Mouse (Mus musculus): Measurements from ENCODE around the gene She.
A peak's percentile ranks its signal among the peaks of the same experiment; 100 is the strongest.
"Not testable (repeated sequence)": the region's sequence is repeated elsewhere in the genome, so short reads cannot be mapped to it uniquely, and the experiment has no call there.

She gene

DNA sequence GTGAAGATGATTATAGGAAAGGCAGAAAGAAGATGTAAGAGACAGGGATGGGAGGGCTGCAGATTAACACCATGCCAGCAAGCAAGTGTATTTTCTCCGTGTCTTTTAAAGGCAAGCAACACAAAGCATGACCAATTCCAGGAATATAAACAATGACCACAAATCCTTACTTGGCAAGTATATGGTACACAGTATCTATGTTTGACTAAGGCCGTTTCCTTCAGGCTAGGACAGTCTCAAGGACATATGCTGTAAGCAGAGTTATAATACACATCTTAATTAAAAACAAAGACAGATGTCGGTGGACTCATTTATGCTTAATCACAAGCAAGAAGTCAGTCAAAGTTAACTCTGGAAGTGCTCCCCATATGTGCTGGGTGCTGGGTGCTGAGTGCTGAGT lies 12.6 kb upstream of the She start:
- no peak for DNase-seq

DNA sequence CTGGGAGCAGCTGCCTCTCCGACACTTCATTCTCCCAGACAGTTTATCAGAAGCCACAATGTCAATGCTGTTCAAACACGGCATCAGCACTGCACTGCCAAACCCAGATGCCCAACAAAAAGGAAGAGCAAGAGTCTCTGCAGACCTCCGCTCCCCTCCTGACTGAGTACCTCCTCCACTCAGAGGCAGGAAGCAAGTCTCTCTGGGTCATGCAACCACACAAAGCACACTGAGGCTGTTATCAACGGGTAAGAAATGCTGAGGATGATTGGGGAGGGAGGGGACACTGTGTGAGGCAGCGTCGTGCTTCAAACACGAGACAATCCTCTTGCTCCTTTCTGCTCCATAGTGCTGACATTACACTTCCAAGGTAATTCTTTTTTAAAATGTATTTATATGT lies 11.3 kb upstream of the She start:
- DNase-seq = no peak

DNA sequence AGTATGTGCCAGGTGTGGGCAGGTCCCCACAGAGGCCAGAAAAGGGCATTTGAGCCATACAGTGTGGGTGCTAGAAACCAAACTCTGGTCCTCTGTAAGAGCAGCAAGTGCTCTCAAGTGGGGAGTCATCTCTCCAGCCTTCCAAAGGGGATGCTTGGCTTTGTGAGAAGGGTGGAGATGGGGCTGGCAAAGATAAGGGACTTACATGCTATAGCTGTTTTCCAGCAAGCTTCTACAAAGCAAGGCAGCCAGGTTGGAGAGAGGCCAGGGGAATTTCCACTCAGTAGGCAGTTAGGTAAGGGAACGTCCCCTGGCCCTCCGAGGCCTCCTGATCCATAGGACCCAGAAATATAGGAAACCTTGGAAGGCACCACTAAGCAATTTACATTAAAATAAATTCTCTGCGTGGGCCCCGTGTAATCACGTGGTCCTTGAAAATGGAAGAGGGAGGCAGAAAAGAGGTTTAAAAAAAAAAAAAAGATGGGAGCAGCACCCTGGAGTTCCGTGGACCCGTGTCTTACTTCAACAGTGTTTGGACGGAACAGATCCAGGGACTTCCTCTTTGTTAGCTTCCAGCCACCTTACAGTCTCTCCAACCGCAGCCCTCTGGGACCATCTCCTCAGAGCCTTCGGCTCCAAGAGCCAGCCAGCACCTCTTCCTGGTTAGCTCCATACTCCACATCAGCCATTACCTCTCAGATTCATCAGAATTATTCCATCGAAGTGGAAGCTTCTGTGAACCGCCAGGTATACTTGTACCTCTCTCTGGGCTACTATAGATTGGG lies 10.7 kb upstream of the She start:
- no peak for DNase-seq

DNA sequence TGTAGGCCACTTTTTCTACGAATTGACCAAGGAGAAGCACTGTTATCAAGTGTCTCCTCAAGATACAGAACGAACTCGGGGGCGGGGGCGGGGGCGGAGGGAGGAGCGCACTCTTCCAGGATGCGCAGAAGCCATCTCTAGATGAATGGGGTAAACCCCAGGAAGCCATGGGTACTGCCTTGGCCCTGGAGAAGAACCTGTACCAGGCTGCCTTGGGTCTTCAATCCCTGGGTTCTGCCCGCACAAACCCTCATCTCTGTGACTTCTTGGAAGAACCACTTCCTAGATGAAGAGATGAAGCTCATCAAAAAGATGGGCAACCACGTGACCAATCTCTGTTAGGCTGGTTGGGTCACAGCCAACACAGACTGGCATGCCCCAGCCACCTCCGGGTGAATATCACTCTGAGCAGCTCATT lies 10.1 kb upstream of the She start:
- DNase-seq = no peak

DNA sequence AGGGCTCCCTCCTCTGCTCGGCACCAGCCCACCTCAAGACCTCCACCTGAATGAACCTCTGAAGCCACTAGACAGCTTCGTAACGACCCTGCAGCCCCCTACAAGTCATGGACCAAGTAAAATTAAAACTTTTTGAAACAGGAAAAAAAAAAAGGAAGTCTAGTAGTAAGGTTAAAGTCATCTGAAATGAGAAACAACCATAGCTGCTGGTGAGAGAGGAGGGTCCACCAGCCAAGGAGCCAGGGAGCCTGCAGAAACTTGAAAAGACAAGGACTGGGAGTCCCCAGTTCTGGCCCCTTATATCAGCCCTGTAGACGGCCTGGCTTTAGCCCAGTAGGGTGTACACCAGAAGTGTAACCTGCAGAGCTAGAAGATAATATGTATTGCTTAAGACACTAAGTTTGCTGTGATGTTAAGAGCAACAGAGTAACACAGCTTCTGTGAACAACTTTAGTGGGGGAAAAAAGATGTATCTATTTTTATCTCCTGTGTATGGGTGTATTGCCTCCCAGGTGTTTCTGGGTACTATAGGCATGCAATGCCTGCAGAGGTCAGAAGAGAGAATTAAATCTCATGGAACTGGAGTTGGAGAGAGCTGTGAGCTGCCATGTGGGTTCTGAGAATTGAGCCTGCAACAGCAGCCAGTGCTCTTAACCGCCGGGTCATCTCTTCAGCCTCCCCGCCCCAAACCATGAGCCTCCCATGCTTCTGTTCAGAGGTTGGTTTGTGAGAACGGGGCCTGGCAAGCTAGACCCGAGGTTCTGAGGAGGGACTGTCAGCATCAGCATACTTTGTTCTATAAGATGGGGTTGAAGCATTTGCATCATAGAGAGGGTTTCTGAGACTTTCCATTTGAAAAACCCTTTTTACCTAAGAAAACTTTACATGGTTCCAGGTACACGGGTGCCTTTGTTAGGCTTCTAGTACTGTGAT lies 9.4 kb upstream of the She start:
- DNase-seq = no peak

DNA sequence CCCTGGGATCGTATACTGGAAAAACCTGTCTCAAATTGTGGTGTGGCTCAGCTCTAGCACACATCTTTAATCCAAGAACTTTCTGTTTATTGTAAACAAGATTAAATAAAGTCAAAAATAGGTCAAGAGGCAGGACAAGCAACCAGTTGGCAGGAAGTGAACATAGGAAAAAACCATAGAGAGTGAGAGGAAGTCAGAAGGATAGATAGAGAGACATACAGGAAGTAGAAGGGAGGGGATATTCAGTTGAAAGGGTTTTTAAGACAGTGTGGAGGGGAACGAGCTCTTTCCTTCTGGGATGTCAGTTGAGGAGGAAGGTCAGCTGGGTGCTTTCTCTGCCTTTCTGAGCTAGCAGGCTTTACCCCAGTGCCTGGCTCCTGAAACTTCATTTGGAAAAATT lies 7.6 kb upstream of the She start:
- DNase-seq = no peak

DNA sequence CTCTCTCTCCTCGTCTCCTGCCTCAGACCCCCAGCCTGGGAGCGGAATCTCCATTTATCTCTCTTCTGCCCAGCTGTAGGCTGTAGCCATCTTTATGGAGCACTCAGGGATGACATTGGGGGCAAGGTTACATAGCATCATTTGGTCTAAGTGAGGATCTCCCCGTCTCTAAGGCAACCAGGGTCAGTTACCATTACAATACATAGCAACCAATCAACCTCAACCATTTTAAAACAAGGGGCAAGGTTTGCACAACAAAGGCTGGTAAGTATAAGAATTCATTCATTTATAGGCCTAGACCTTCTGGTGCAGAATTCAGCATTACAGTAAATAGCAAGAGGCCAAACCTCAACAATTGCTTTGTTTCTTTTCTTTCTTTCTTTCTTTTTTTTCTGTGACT lies 4.9 kb upstream of the She start:
- DNase-seq = no peak

DNA sequence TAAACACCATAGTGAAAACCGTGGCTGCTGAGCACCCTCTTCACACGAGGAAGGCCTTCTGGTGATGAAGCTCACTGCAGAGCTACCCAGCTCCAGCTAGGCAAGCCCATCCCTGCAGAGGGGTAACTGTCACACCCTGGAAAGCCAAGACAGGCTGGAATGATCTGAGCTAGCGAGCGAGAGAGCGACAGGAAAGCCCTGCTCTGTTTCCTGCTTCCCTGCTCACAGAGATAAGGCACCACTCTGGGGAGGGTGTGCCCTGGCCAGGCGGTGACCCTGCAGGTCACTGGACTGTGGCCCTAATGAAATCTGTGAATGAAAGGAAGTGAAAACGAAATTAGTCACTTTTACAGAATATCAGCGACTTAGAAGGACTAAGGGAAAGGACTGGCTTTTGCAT lies 4.2 kb downstream of the She start:
- no peak for DNase-seq

DNA sequence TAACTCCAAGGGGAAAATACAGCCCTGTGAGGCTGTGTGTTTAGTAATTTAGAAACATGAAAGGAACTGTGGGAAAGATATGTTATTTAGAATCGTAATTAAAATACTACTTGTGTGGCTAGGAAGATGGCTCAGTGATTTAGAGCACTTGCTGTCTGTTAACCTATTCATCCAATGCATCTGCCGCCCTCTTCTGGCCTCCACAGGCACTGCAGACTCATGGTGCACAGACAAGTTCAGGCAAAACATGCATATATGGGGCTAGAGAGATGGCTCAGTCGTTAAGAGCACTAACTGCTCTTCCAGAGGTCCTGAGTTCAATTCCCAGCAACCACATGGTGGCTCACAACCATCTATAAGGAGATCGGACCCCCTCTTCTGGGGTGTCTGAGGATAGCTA lies 11.1 kb downstream of the She start:
- DNase-seq = no peak

DNA sequence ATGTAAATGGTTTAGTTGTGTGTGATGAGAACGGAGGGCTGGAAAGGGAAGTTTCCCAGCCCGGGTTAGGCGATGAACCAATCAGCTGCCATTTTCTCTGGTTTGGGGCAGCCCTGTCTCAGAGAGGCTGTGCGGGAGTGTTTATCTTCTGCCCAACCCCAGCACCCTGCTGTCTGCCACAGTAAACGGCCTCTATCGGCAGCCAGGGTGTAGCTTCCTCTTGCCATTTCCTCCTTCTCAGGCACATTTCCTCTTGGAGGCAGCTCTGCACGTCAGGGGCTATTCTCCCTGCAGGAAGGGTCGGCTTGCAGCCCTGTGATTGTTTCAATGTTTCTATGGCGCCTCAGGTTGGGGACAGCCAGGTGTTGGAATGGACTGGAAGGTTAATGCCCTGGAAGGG lies 12.0 kb downstream of the She start:
- DNase-seq = no peak

DNA sequence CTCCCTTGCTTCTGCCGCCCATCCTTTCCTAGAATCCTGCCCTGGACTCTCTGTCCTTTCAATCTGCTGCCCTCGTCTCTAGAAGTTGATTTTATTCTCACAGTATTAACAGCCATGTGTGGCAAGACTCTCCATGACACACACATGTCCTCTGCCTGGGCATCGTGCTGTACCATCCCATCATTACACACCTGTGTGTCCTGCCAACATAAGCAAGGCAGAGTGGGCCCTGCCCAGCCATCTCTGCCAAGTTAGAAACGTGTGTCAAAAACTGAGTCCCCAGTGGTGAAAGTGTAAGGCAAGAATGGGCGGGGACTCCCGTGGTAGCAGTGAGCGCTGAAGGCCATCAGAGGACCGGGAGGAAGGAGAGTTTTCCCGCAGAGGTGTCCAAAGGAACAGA lies 14.6 kb downstream of the She start:
- no peak for DNase-seq

DNA sequence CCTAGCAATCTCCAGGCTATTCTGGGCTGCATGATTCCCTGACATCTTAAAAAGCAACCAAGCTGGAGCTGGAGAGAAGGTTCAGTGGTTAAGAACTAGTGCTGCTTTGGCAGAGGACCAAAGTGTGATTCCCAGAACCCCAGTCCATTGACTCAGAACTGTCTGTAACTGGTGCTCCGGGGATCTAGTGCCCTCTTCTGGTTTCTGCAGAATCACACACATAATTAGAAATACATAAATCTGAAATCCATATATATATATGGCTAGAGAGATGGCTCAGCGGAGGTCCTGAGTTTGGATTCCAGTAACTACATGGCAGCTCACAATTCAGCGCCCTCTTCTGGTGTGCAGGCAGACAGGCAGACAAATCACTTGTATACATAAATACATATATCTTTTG lies 16.0 kb downstream of the She start:
- no peak for DNase-seq

DNA sequence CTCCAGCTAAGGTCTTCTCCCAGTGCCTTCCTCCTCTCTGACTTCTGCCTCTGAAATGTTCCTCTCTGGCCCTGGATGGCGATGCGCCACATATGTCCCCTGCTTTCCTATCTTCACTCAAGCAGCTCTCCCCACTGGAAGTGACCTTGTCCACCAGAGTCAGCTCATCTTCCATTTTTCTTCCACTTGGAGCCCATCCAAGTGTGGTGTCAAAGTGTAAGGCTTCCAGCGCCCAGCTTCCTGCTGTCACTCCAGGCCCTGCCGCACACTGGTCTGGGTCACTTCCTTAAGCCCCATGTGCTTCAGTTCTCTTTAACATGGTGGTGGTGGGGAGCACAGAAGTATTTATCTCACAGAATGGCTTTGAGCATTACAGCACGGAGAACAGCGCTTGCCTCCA lies 16.4 kb downstream of the She start:
- no peak for DNase-seq

DNA sequence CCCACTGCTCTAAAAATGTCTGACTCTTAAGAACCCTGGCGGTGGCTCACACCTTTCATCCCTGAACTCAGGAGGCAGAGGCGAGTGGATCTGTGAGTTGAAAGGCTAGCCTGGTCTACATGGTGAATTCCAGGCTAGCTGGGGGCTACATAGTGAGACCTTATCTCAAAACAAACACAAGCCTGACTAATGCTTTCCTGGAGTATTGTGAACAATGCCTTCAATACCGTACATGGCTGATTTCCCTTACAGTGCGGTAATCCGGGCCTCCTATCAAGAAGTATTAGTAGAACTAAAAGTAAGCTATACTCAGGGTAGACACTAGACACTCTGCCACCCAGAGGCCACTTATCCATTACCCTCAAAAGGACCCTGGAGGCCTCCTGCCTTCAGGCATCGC lies 16.9 kb downstream of the She start:
- no peak for DNase-seq

DNA sequence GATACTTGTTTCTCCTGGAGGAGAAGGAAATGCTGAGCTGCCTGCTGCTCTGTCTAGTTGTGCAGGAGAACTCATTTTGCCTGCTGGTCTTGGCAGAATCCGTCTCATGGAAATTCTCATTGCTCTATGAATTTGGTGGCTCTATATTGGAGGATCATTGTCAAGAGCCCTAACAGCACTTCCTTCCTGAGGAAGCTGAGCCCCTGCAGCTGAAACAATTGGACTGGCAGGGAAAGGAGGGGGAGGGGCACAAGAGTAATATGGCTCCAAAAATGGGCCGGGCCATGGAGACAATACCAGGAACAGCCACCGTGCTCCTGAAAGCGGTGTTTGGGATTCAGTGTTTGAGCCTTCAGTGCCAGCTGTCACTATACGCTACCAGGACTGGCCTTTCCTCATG lies 22.6 kb downstream of the She start:
- no peak for DNase-seq

DNA sequence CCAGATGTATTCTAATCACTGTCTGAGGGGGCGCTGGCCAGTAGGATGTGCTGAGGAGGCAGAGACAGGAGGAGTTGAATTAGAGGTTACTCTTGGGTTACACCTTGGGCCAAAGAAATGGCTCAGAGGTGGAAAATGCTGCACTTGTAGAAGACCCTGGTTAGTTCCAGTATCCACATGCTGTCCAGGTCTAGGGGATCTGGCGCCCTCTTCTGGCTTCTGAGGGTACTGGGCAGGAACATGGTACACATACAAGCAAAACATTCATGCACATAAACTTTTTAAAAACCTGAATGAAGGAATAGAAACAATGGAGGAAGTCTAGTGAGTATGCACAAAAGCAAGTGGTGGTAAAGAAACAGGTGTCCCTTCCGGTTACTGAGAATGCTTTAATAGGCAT lies 26.2 kb downstream of the She start:
- no peak for DNase-seq

DNA sequence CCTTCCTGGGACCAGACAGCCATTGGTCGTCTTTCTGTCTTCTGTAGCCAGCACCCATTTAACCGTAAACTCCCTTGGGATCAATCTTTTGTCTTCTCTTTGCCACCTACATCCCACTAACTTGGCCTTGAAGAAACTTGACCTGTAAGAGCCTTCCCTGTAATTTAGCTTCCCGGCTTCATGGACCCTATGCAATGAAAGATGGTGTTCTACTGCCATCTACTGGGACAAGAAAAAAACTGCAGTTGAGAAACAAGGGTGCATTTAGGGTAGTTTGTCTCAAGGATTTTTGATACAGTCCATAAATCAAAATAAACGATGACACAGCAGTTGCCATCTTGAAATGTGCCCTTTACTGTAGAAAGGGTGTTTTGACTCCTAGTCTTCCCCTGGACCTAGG lies 27.0 kb downstream of the She start:
- no peak for DNase-seq

DNA sequence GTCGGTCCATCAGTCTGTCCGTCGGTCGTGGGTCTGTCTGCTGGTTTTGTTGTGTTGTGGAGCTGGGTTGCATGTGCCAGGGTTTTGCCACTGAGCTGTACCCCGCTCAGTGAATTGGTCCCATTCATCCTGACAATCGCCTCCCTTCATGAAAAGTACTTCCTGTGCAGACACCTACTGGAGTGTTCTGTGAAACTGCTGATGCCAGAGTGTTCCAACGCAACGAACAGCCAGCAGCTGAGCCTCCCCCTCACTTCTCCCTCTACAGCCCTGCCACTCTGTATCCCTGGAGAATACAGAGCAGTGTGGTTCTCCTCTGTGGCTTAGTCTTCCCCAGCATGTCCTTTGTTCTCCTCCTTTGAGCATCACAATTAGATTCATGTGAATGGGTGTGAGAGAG lies 27.7 kb downstream of the She start:
- DNase-seq = peak; percentile 86

DNA sequence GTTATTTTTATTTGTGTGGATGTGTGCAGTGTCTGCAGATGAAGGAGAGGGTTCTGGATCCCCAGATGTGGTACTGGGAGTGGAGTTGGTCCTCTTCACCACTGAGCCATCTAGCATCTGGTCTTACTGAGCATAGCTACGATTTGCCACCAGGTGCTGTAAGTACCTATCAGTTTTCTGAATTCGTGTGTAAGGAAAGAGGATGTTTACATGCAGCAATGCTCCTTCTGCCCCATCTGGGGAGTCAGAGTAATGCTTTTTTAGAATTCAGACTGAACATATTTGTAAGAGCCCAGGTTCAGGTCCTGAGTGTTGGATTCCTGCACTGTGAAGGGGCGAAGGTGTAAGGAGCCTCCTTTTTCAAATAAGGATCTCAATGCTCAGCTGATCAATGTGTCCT lies 28.8 kb downstream of the She start:
- no peak for DNase-seq

DNA sequence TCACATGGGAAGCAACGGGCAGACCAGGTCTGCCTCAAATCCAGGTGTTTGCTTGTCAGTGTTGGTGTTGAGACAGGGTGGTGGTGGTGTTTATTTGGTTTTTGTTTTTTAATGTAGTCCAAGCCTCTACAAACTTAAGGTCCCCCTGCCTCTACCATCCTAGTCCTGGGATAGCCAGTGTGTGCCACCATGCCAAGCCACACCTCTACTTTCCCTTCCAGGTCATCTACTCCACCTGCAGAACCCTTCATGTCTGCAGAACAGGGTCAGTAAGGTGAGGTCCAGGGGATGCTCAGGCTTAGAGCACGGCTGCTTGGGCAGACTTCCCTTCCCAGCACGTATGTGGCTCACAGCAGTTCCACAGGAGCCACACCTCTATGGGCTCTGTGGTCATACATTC lies 29.2 kb downstream of the She start:
- no peak for DNase-seq

DNA sequence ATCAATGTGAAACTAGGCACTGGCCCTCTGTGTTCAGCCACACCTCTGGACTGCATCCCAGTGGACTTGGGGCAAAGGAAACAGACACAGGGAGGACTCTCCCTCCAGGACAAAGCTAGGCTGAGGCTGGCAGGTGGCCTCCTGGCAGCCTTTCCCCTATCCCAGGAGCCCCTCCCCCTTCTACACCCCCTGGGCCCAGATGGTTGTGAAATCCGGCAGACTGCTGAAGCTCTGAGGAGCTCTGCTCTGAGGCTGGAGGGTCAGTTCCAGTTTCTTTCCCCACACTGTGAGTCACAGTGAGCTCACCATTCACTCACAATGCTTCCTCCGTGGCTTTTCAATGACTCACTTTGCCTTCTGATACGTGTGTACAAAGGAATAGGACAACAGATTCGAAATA lies 29.9 kb downstream of the She start:
- DNase-seq = peak; percentile 56

DNA sequence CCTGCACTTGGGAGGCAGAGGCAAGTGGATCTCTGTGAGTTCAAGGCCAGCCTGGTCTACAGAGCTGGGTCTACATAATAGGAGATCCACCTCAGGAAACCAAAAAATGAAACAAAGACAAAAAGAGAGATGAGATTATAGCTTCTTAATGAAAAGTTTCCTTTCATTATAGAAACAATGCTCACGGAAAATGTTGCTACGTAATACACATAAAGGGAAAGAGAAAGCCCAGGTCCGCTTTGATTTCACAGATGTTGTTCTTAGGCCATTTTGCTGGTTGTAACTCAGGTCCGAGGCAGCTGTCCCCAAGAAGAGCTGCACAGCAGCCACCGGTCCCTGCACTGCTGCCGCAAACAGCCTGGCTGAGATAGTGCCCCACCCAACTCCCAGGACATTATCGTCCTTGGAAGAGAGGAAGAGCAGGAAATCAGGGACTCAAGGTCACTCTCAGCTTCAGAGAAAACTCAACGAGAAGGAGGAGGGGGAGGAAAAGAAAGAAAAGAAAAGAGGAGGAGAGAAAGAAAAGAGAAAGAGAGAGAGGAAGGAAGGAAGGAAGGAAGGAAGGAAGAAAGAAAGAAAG lies 31.1 kb downstream of the She start:
- no peak for DNase-seq

DNA sequence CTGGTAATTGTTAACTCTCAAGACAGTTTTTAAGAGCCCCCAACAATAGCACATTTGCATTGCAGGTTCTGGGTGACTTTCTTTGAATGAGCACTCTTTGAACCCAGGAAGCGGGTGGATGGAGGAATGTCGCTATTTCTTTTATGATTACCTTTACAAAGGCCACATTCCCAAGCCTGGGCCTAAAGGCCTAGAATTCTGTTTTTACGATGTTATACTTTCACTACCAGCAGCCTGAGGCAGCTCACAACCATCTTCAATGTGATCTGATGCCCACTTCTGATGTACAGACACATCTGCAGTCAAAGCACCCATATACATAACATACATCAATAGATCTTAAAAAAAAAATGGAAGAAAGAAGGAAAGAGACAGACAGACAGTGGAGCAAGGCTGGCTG lies 32.1 kb downstream of the She start:
- DNase-seq = not testable (repeated sequence)

All from right cerebral cortex, adult 18-20 months (tissue).